Comparison of ENCODE assay signal across 10 mouse cellular contexts in genomic region chr12:48680957-48681356, GRCm38 (mm10).
"Had no signal": no experiment of that assay in that cellular context is flagged by ENCODE, and none has a peak within 500 bp of the region (broad histone marks: within the 10 kb centered on the region; RNA-seq: fewer than 3 reads in every experiment).

No protein-coding gene starts in this region.

- DNase-seq: kidney, adult 18-20 months; kidney, adult 9 months; kidney, postnatal 14 days; kidney, postnatal 4 days; liver, embryonic 13.5 days; lung, adult 2 months; lung, postnatal 14 days; lung, postnatal 4 days; midbrain, embryonic 14.5 days; thymus, postnatal 36 days had no signal
